In genomic region chr10:118613056-118613695, GRCm38 (mm10) we compare ENCODE assay signal across 26 mouse cellular contexts.
"Had no signal": no experiment of that assay in that cellular context is flagged by ENCODE, and none has a peak within 500 bp of the region (broad histone marks: within the 10 kb centered on the region; RNA-seq: fewer than 3 reads in every experiment).

No protein-coding gene starts in this region.

- H3K27ac ChIP-seq: embryonic facial prominence, embryonic 10.5 days; embryonic facial prominence, embryonic 12.5 days; embryonic facial prominence, embryonic 13.5 days; embryonic facial prominence, embryonic 15.5 days; forebrain, embryonic 10.5 days; forebrain, embryonic 12.5 days; forebrain, embryonic 13.5 days; forebrain, embryonic 15.5 days; gastrocnemius, adult 2 months; heart, adult 2 months; heart, embryonic 10.5 days had no signal

- H3K4me2 ChIP-seq: embryonic facial prominence, embryonic 12.5 days; embryonic facial prominence, embryonic 13.5 days; embryonic facial prominence, embryonic 15.5 days; forebrain, embryonic 12.5 days; forebrain, embryonic 13.5 days; forebrain, embryonic 15.5 days; heart, embryonic 12.5 days had no signal

- H3K9ac ChIP-seq: embryonic facial prominence, embryonic 12.5 days; embryonic facial prominence, embryonic 13.5 days; embryonic facial prominence, embryonic 15.5 days; forebrain, embryonic 12.5 days; forebrain, embryonic 13.5 days; forebrain, embryonic 15.5 days; forebrain, postnatal 0 days; heart, embryonic 12.5 days had no signal

- H3K27me3 ChIP-seq: embryonic facial prominence, embryonic 12.5 days; embryonic facial prominence, embryonic 13.5 days; embryonic facial prominence, embryonic 15.5 days; forebrain, embryonic 12.5 days; forebrain, embryonic 13.5 days; forebrain, embryonic 15.5 days; heart, embryonic 12.5 days had no signal

- H3K4me3 ChIP-seq: embryonic facial prominence, embryonic 10.5 days; embryonic facial prominence, embryonic 12.5 days; embryonic facial prominence, embryonic 13.5 days; embryonic facial prominence, embryonic 15.5 days; erythroblast, embryonic 14.5 days; forebrain, embryonic 10.5 days; forebrain, embryonic 12.5 days; forebrain, embryonic 13.5 days; forebrain, embryonic 15.5 days; gastrocnemius, adult 2 months; heart, adult 2 months; heart, embryonic 10.5 days; heart, embryonic 12.5 days had no signal

- DNase-seq: cerebellum, adult 9-11 months; cerebellum, postnatal 10 days; cerebellum, postnatal 25 days; cerebellum, postnatal 36 days; embryo, embryonic 11 days; forebrain, postnatal 0 days; gastrocnemius, adult 2 months; gastrocnemius, postnatal 10 days; gastrocnemius, postnatal 14 days; gastrocnemius, postnatal 25 days; gastrocnemius, postnatal 36 days; heart, adult 18-20 months; heart, adult 2 months had no signal

- ATAC-seq: forebrain, embryonic 13.5 days; forebrain, embryonic 14.5 days; forebrain, embryonic 15.5 days; forebrain, embryonic 16.5 days; forebrain, postnatal 0 days had no signal

- H3K36me3 ChIP-seq: embryonic facial prominence, embryonic 10.5 days; embryonic facial prominence, embryonic 12.5 days; embryonic facial prominence, embryonic 13.5 days; embryonic facial prominence, embryonic 15.5 days; forebrain, embryonic 10.5 days; forebrain, embryonic 12.5 days; forebrain, embryonic 15.5 days; heart, embryonic 10.5 days; heart, embryonic 12.5 days had no signal

- H3K9me3 ChIP-seq: embryonic facial prominence, embryonic 10.5 days; embryonic facial prominence, embryonic 12.5 days; embryonic facial prominence, embryonic 13.5 days; embryonic facial prominence, embryonic 15.5 days; forebrain, embryonic 10.5 days; forebrain, embryonic 12.5 days; forebrain, embryonic 13.5 days; forebrain, embryonic 15.5 days; heart, embryonic 10.5 days; heart, embryonic 12.5 days had no signal

- H3K4me1 ChIP-seq: embryonic facial prominence, embryonic 10.5 days; embryonic facial prominence, embryonic 12.5 days; embryonic facial prominence, embryonic 13.5 days; embryonic facial prominence, embryonic 15.5 days; forebrain, embryonic 10.5 days; forebrain, embryonic 12.5 days; forebrain, embryonic 13.5 days; forebrain, embryonic 15.5 days; heart, embryonic 10.5 days had no signal
